Mouse (Mus musculus): ENCODE measurements at regions not wholly inside any gene's neighbourhood (a gene's known extent, or its start where the extent isn't known, plus 50 kb on each side); places are given as distances from the start of the nearest gene placed in this dataset.

- TF ChIP-seq EP300 (IDR thresholded peaks at IDR 0.05; ENCODE audit: low read depth) = no peak
- no peak for TF ChIP-seq CTCF (IDR thresholded peaks at IDR 0.05; ENCODE audit: low read depth)
These were observed 85.2 kb downstream of the Stk35 start for GRCm38 (mm10) chr2:129885536-129885935.

Measured in liver, embryonic 14.5 days (tissue).